ENCODE assay signal across 8 mouse cellular contexts in the genomic region with DNA sequence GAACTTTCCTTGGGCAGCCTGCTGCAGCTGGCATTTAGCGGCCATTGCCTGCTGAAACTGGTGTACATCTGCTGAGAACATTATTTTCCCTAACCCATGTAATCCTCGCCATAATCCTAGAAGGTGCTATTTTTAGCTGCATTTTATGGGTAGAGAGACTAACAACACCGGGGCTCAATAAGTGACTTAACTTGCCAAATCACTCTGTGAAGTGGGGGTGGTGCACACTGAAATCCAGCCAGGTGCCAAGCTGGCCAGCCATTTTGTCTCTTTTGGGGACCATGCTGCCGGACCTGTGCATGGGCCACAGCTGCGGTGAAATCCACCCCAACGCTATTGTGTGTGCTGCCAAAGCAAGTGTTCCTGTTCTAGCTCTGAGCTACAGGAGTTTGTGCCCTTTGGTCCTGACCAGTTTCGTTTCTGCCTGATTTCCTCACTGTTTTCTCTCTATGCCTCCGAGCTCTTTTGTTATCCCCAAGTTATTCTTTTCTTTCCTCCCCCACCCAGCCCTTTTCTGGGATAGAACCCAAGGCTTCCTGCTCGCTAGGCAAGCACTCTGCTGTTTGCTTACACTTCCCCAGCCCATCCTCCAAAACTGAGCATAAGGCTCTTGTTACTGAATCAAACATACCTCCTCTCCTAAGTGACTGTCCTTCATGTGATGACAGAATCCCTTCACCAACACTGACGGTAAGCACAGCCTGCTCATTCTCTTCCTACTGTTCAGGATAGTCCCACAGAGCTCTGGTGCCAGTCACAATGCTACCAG.
DNase-seq lines count a peak whose midpoint lies in the region; ATAC-seq and TF ChIP-seq lines count a peak whose summit lies in the region.

No protein-coding gene starts in this region.

- no peaks in the 10 kb centered on the region for H3K36me3 ChIP-seq in hindbrain, postnatal 0 days (ENCODE audit: insufficient read depth, low read length)

- DNase-seq in cerebellum, postnatal 14 days, result peak; percentile 12 to 20
- DNase-seq in cerebellum, postnatal 36 days, result no peak
- DNase-seq in forelimb bud, embryonic 11.5 days (ENCODE audit: low read depth, low spot score), result peak; percentile 29
- DNase-seq in hindbrain, postnatal 0 days (ENCODE audit: low spot score), result peak; percentile 35
- DNase-seq in layer of hippocampus, postnatal 36 days, result peak; percentile 38 to 61
- DNase-seq in lung, postnatal 36 days, result peak; percentile 50
- DNase-seq in thymus, postnatal 4 days, result no peak
- DNase-seq in ovary, postnatal 10 days (ENCODE audit: low spot score), result no peak

- WGBS in hindbrain, postnatal 0 days, result 28% methylated on average over 10 of the region's 10 CpGs

- peak overlapping the region; percentile 21 for H3K4me2 ChIP-seq in hindbrain, postnatal 0 days (ENCODE audit: low read depth, low read length)

- H3K27ac ChIP-seq in hindbrain, postnatal 0 days, result peak overlapping the region; percentile 64

- no peak overlapping the region for H3K4me3 ChIP-seq in hindbrain, postnatal 0 days (ENCODE audit: low read length)

- H3K4me1 ChIP-seq in hindbrain, postnatal 0 days (ENCODE audit: insufficient read depth, low read length), result peaks cover 11% of the 10 kb centered on the region

- H3K9ac ChIP-seq in hindbrain, postnatal 0 days (replicated peaks; ENCODE audit: low read length), result peak overlapping the region; percentile 30; the same call in 1 of the 2 replicates

- TF ChIP-seq CTCF in hindbrain, postnatal 0 days (IDR thresholded peaks at IDR 0.05; ENCODE audit: low read depth), result no peak

- H3K9me3 ChIP-seq in hindbrain, postnatal 0 days (ENCODE audit: low read length), result no peaks in the 10 kb centered on the region

- peak; percentile 27; the same call in 1 of the 2 replicates for ATAC-seq in hindbrain, postnatal 0 days

- no peaks in the 10 kb centered on the region for H3K27me3 ChIP-seq in hindbrain, postnatal 0 days (ENCODE audit: insufficient read depth, low read length)

Comparison
In these comparisons a context has a peak if more than half of its experiments do, and no peak if none do; other contexts are left out.
1. DNase-seq: peak in cerebellum, postnatal 14 days (2 of 2), forelimb bud, embryonic 11.5 days (single experiment), hindbrain, postnatal 0 days (single experiment), layer of hippocampus, postnatal 36 days (2 of 2) and lung, postnatal 36 days (single experiment); none in cerebellum, postnatal 36 days (0 of 2), thymus, postnatal 4 days (single experiment) and ovary, postnatal 10 days (single experiment).